Mouse (Mus musculus): ENCODE measurements around the gene Mta1.

- no peak for TF ChIP-seq POLR2A (IDR thresholded peaks at IDR 0.05; ENCODE audit: low read depth, low read length)
- no peak for TF ChIP-seq CTCF (IDR thresholded peaks at IDR 0.05; ENCODE audit: extremely low read depth, insufficient read length, insufficient replicate concordance, low read depth, low read length)
These were observed 39.5 kb downstream of the Mta1 start for GRCm38 (mm10) chr12:113137260-113138213.

Measured in small intestine, adult 2 months (tissue).